Mouse (Mus musculus) testis, adult 2 months (tissue): Measurements from ENCODE around the gene Ccnjl. TPM values are rescaled to one million over a fixed set of nuclear protein-coding genes. Genes with fewer than 3 reads are reported as not detected.

Experiments used
- H3K27ac ChIP-seq: fragments of 200-500 bp; 2 replicates; pipeline ENCODE4 v1.5.1; 2012; ENCODE audit warnings: low read depth, low read length; ENCODE audit not compliant: control insufficient read depth, insufficient read depth
- H3K27me3 ChIP-seq: fragments of 200-500 bp; 2 replicates; pipeline ENCODE4 v1.6.1; 2012; ENCODE audit warnings: mild to moderate bottlenecking, low read length, moderate library complexity; ENCODE audit not compliant: control insufficient read depth, insufficient read depth
- H3K36me3 ChIP-seq: fragments of 200-500 bp; 2 replicates; pipeline ENCODE4 v1.6.1; 2012; ENCODE audit warnings: mild to moderate bottlenecking, low read length; ENCODE audit not compliant: control insufficient read depth, insufficient read depth
- H3K4me1 ChIP-seq: fragments of 200-500 bp; 2 replicates; pipeline ENCODE4 v1.6.1; 2012; ENCODE audit warnings: low read length; ENCODE audit not compliant: control insufficient read depth, insufficient read depth
- H3K4me3 ChIP-seq: fragments of 200-500 bp; 2 replicates; pipeline ENCODE4 v1.5.1; 2012; ENCODE audit warnings: low read depth, mild to moderate bottlenecking, low read length, moderate library complexity, mixed read lengths; ENCODE audit not compliant: control insufficient read depth
- CTCF ChIP-seq: fragments of 200-500 bp; IDR thresholded peaks from 2 replicates; pipeline ENCODE4 v1.5.1; 2012; ENCODE audit warnings: low read depth, mild to moderate bottlenecking, inconsistent platforms, low read length, moderate library complexity; ENCODE audit not compliant: control insufficient read depth, insufficient read depth, insufficient replicate concordance
- POLR2A ChIP-seq: fragments of 200-500 bp; IDR thresholded peaks from 2 replicates; pipeline ENCODE4 v1.6.1; 2012; ENCODE audit warnings: low read depth, mild to moderate bottlenecking, inconsistent platforms, low read length, moderate library complexity; ENCODE audit not compliant: control insufficient read depth
- polyA plus RNA-seq: library from polyadenylated mRNA; depleted of rRNA; stranded (reverse); fragments of >200 nt; gene quantifications from 2 replicates; pipeline ENCODE4 v1.2.3, GENCODE M21; 2012

The Ccnjl gene
- polyA plus RNA-seq, 1 experiment = 2.8 TPM

GRCm38 (mm10) chr11:43531619-43532018 is 3.0 kb downstream of the Ccnjl start:
- H3K4me3 ChIP-seq = no peak overlapping the region
- H3K27me3 ChIP-seq = peaks cover 2% of the 10 kb centered on the region; the same call in 1 of the 2 replicates
- TF ChIP-seq CTCF = no peak
- TF ChIP-seq POLR2A = no peak
- no peaks in the 10 kb centered on the region for H3K36me3 ChIP-seq
- H3K4me1 ChIP-seq = peaks cover 11% of the 10 kb centered on the region
- H3K27ac ChIP-seq = no peak overlapping the region

- no peaks in the 10 kb centered on the region for H3K36me3 ChIP-seq
- no peak overlapping the region for H3K4me3 ChIP-seq
- H3K27ac ChIP-seq = no peak overlapping the region
- TF ChIP-seq CTCF = no peak
- TF ChIP-seq POLR2A = no peak
- no peaks in the 10 kb centered on the region for H3K4me1 ChIP-seq
- no peaks in the 10 kb centered on the region for H3K27me3 ChIP-seq
Observed at GRCm38 (mm10) chr11:43537074-43537473, 8.5 kb downstream of the Ccnjl start.

DNA sequence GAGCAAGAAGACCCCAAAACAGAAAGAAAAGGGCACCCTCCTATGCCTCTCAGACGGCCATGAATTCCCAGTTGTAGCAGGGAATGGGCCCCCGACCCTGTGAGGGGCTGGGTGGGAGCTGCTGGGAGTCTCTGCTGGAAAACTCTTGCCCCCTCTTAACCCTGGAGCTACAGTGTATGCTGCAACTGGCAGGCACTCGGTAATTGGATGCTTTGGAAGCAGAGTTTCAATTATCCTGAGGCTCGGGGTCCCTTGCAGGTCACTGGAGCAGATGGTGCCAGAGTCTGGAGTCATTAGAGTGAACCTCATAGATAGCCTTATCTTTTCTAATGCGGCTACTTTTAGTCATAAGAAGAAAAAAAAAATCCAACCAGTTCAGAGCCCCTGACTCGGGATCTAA is 11.3 kb downstream of the Ccnjl start:
- no peaks in the 10 kb centered on the region for H3K27me3 ChIP-seq
- no peaks in the 10 kb centered on the region for H3K36me3 ChIP-seq
- no peaks in the 10 kb centered on the region for H3K4me1 ChIP-seq
- TF ChIP-seq POLR2A = no peak
- TF ChIP-seq CTCF = no peak
- no peak overlapping the region for H3K27ac ChIP-seq
- no peak overlapping the region for H3K4me3 ChIP-seq

- Histone ChIP-seq H3K27ac (no peak overlapping the region), H3K27me3 (no peaks in the 10 kb centered on the region), H3K4me1 (peaks cover 2% of the 10 kb centered on the region), H3K36me3 (no peaks in the 10 kb centered on the region), H3K4me3 (no peak overlapping the region)
- TF ChIP-seq CTCF = no peak
- TF ChIP-seq POLR2A = no peak
Observed at GRCm38 (mm10) chr11:43543711-43544466, 15.3 kb downstream of the Ccnjl start.

- Histone ChIP-seq H3K36me3 (no peaks in the 10 kb centered on the region), H3K4me1 (peaks cover 6% of the 10 kb centered on the region), H3K27ac (no peak overlapping the region), H3K27me3 (no peaks in the 10 kb centered on the region), H3K4me3 (no peak overlapping the region)
- TF ChIP-seq POLR2A (no peak), CTCF (no peak)
Observed at GRCm38 (mm10) chr11:43544819-43545218, 16.2 kb downstream of the Ccnjl start.

DNA sequence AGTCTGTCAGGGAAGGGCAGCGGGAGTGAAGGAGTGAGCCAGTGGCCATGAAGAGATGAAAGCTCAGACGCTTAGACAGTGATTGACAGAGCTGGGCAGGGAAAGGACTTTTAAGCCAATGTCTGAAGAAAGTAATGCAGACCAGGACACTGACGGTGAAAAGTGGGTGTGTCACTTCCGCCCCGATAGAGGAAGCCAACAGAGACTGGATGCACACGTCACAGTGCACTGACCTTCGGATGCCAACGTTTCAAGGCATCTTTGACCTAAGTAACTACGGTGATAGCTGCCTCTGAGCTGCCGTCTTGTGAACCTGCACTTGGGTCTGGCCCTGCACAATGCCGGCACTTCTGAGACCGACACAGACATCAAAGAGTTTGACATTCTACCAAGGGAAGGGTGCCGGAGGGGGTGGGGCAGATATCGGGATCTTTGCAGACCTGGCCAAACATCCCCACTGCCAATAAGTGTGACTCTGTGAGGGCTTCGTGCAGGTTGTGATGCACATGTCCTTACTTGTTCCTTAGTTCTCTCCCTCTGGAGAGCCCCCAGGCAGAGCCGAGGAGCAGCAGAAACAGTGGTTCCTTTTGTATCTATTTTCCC is 17.4 kb downstream of the Ccnjl start:
- Histone ChIP-seq H3K4me1 (peaks cover 6% of the 10 kb centered on the region), H3K36me3 (no peaks in the 10 kb centered on the region), H3K4me3 (no peak overlapping the region), H3K27me3 (no peaks in the 10 kb centered on the region), H3K27ac (no peak overlapping the region)
- no peak for TF ChIP-seq CTCF
- TF ChIP-seq POLR2A = no peak

DNA sequence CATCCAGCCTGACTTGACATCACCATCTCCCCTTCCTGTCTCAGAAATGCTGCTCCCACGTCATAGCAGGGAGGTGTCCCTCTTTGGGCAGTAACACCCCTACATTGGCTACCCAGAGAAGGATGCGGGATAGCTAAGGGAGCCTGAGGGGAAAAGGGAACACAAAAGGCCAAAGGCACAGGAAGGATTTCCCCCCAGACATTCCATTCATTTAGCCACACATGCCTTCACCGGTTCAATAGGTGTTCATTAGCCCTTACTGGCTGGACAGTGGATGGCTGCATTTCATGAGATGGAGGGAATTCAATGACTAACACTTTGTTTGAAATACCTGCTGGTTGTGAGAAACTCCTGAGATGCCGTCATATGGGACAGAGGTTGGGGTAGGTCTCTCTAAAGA is 18.1 kb downstream of the Ccnjl start:
- Histone ChIP-seq H3K36me3 (no peaks in the 10 kb centered on the region), H3K4me3 (no peak overlapping the region), H3K27me3 (no peaks in the 10 kb centered on the region), H3K4me1 (peaks cover 6% of the 10 kb centered on the region), H3K27ac (no peak overlapping the region)
- no peak for TF ChIP-seq POLR2A
- no peak for TF ChIP-seq CTCF
